Comparison of ENCODE assay signal across 14 mouse cellular contexts in the genomic region with DNA sequence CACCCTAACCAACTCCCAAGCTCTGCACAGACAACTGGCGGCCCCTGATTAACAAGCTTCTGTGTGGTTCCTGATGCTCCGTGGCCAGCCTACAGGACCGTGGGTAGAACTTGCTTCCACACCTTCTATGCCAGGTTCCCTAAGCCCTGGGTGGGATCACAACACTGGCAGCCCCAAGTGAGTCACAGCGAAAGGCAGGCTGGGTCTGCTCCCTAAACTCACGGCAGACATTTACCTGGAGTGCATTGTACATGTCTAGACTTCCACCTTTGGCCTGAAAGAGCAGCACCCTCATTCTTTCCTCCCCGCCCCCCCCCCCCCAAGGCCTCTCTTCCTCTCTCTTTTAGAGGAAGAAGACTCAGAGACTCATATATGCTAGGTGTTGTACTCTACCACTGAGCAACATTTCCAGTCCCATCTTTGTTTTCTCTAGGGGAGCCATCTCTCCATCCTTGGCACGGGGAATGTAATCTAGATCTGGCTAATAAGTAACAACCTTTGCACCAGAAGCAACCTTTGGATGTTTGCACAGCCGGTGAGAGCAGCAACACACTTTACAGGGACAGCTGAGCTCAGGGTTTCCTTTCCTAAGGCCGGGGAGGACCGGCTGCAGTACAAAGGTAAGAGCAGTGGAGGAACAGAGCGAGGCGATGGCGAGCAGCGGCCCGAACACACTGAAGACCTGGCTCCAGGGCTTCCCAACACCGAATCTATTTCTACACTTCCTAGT. TPM values are rescaled to one million over a fixed set of nuclear protein-coding genes. Genes with fewer than 3 reads are reported as not detected.
DNase-seq lines count a peak whose midpoint lies in the region; ATAC-seq and TF ChIP-seq lines count a peak whose summit lies in the region.
"Had no signal": no experiment of that assay in that cellular context is flagged by ENCODE, and none has a peak within 500 bp of the region (broad histone marks: within the 10 kb centered on the region; RNA-seq: fewer than 3 reads in every experiment).

No protein-coding gene starts in this region.

- peak; percentile 22 for DNase-seq in cerebellum, adult 9-10 months
- DNase-seq in cerebellum, postnatal 14 days, result no peak
- peak; percentile 75 to 93 for DNase-seq in kidney, postnatal 25 days
- peak; percentile 49 for DNase-seq in liver, postnatal 0 days
- DNase-seq in right cerebral cortex, postnatal 10 days (ENCODE audit: low spot score in 2 of 2), result no peak
- no peak for DNase-seq in forebrain, postnatal 0 days
- no peak for DNase-seq in left cerebral cortex, adult 11 months (ENCODE audit: low spot score)
- DNase-seq: right cerebral cortex, postnatal 25 days had no signal

- peaks cover 45% of the 10 kb centered on the region for H3K36me3 ChIP-seq in intestine, postnatal 0 days (ENCODE audit: control insufficient read depth, insufficient read depth)
- peaks cover 7% of the 10 kb centered on the region; the same call in 1 of the 2 replicates for H3K36me3 ChIP-seq in liver, postnatal 0 days (replicated peaks; ENCODE audit: insufficient read depth, low read length)
- peaks cover 46% of the 10 kb centered on the region for H3K36me3 ChIP-seq in forebrain, postnatal 0 days (ENCODE audit: insufficient read depth)

- TF ChIP-seq CTCF in intestine, postnatal 0 days (IDR thresholded peaks at IDR 0.05; ENCODE audit: low read depth), result 0 out of 2 replicates have a peak, but pooled peaks have one; percentile 23
- no peak for TF ChIP-seq CTCF in liver, postnatal 0 days (IDR thresholded peaks at IDR 0.05; ENCODE audit: low read depth)
- TF ChIP-seq CTCF in forebrain, postnatal 0 days (IDR thresholded peaks at IDR 0.05; ENCODE audit: low read depth), result no peak

- TF ChIP-seq EP300 in liver, postnatal 0 days (IDR thresholded peaks at IDR 0.05; ENCODE audit: low read depth), result no peak; the same call in 1 of the 2 replicates

- H3K4me2 ChIP-seq in intestine, postnatal 0 days (replicated peaks; ENCODE audit: low read depth), result 0 out of 2 replicates have a peak overlapping the region, but pooled peaks have one; percentile 24
- no peak overlapping the region for H3K4me2 ChIP-seq in liver, postnatal 0 days (ENCODE audit: low read depth, low read length)
- H3K4me2 ChIP-seq in forebrain, postnatal 0 days (ENCODE audit: low read depth), result no peak overlapping the region
- H3K4me2 ChIP-seq: neural tube, embryonic 15.5 days had no signal

- no peak overlapping the region for H3K9ac ChIP-seq in intestine, postnatal 0 days (ENCODE audit: low read depth, low read length)
- no peak overlapping the region for H3K9ac ChIP-seq in liver, postnatal 0 days (replicated peaks)
- H3K9ac ChIP-seq in forebrain, postnatal 0 days, result no peak overlapping the region
- H3K9ac ChIP-seq: neural tube, embryonic 15.5 days had no signal

- WGBS in intestine, postnatal 0 days, result 48% methylated on average over 16 of the region's 16 CpGs
- WGBS in liver, postnatal 0 days (ENCODE audit: insufficient replicate concordance), result 65% methylated on average over 15 of the region's 16 CpGs
- WGBS in forebrain, postnatal 0 days, result 92% methylated on average over 16 of the region's 16 CpGs

- ATAC-seq in intestine, postnatal 0 days, result peak; percentile 93
- ATAC-seq in liver, postnatal 0 days, result peak; percentile 94
- no peak for ATAC-seq in forebrain, postnatal 0 days
- ATAC-seq: hindbrain, postnatal 0 days had no signal

- H3K27ac ChIP-seq in intestine, postnatal 0 days (ENCODE audit: low read depth, low read length), result peak overlapping the region; percentile 85
- peak overlapping the region; percentile 81 for H3K27ac ChIP-seq in liver, postnatal 0 days (ENCODE audit: low read depth)
- H3K27ac ChIP-seq in forebrain, postnatal 0 days (ENCODE audit: low read depth, low read length), result no peak overlapping the region
- H3K27ac ChIP-seq: embryonic facial prominence, embryonic 10.5 days; forebrain, embryonic 10.5 days; hindbrain, postnatal 0 days; macrophage; neural tube, embryonic 15.5 days had no signal

- H3K4me1 ChIP-seq in intestine, postnatal 0 days (replicated peaks; ENCODE audit: control insufficient read depth, insufficient read depth, low read length), result no peaks in the 10 kb centered on the region
- H3K4me1 ChIP-seq in liver, postnatal 0 days (ENCODE audit: insufficient read depth), result peaks cover 10% of the 10 kb centered on the region
- no peaks in the 10 kb centered on the region for H3K4me1 ChIP-seq in forebrain, postnatal 0 days (ENCODE audit: insufficient read depth)

- no peaks in the 10 kb centered on the region for H3K9me3 ChIP-seq in intestine, postnatal 0 days (ENCODE audit: control insufficient read depth)
- no peaks in the 10 kb centered on the region for H3K9me3 ChIP-seq in liver, postnatal 0 days (ENCODE audit: low read length)
- no peaks in the 10 kb centered on the region for H3K9me3 ChIP-seq in forebrain, postnatal 0 days (ENCODE audit: low read length)
- H3K9me3 ChIP-seq: embryonic facial prominence, embryonic 10.5 days; forebrain, embryonic 10.5 days; neural tube, embryonic 15.5 days had no signal

- H3K4me3 ChIP-seq in intestine, postnatal 0 days (ENCODE audit: low read depth, low read length), result no peak overlapping the region
- H3K4me3 ChIP-seq in liver, postnatal 0 days (ENCODE audit: low read depth, low read length), result no peak overlapping the region
- H3K4me3 ChIP-seq in forebrain, postnatal 0 days (ENCODE audit: low read depth, low read length), result no peak overlapping the region
- H3K4me3 ChIP-seq: embryonic facial prominence, embryonic 10.5 days; forebrain, embryonic 10.5 days; neural tube, embryonic 15.5 days had no signal

- no peaks in the 10 kb centered on the region for H3K27me3 ChIP-seq in intestine, postnatal 0 days (replicated peaks; ENCODE audit: control insufficient read depth, insufficient read depth, low read length)
- no peaks in the 10 kb centered on the region for H3K27me3 ChIP-seq in liver, postnatal 0 days (ENCODE audit: insufficient read depth, low read length)
- H3K27me3 ChIP-seq in forebrain, postnatal 0 days (ENCODE audit: insufficient read depth, low read length), result no peaks in the 10 kb centered on the region
- H3K27me3 ChIP-seq: neural tube, embryonic 15.5 days had no signal

RNA-seq across cellular contexts. Expression of a gene that starts 51.1 kb away (rescaled TPM):
- polyA plus RNA-seq in intestine, postnatal 0 days (2015; fragmentation: Nextera tagmentation; extraction: Ambion mirVana), result 32.8 and 37.9 TPM in 2 replicates
- polyA plus RNA-seq in liver, postnatal 0 days (2015; fragmentation: Nextera tagmentation; extraction: Ambion mirVana), result 10.3 and 11.8 TPM in 2 replicates
- 109 and 120 TPM in 2 replicates for total RNA-seq in forebrain, postnatal 0 days (2014; rRNA removed)
- polyA plus RNA-seq in forebrain, postnatal 0 days (2015; fragmentation: Nextera tagmentation; extraction: Ambion mirVana), result 30.5 and 45.0 TPM in 2 replicates

Comparison
In these comparisons a context has a peak if more than half of its experiments do, and no peak if none do; other contexts are left out.
1. DNase-seq: peak in cerebellum, adult 9-10 months (single experiment), kidney, postnatal 25 days (2 of 2) and liver, postnatal 0 days (single experiment); none in cerebellum, postnatal 14 days (0 of 2), right cerebral cortex, postnatal 10 days (0 of 2), forebrain, postnatal 0 days (single experiment) and left cerebral cortex, adult 11 months (single experiment).